Mouse (Mus musculus): ENCODE results near the gene Tox2.
A peak's percentile ranks its signal among the peaks of the same experiment; 100 is the strongest.

Gene Tox2

DNA sequence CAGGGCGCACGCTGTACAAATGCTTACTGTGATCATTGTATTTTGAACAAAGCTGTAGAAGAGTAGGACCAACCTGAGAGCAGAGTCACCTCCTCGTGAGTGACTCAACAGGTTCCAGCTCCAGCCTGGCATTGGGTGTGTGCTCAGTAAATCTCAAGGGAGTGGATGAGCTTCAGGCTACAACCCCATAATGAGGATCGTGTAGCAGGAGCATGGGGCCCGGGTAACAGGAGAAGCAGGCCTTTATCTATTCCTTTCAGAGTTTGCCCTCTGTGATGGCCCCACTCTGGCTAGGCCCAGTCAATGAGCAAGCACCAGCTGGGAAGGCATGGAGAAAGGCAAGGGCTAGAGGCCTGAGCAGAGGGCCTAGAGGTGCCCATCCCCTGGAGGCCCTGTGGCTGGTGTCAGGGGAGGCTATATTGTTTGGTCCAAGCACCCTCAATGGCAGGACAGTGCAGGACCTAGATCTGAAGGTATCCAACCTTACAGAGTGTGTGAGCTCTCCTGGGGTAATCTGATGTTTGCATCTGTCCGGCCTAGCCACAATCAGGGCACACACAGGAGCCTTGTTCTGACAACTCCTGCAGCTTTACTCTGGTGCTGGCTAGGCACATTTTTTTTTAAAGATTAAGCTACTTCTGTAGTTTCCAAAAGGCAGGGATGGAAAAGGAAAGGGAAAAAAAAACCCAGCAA, 58.6 kb downstream of the Tox2 start:
- no peak for DNase-seq

DNA sequence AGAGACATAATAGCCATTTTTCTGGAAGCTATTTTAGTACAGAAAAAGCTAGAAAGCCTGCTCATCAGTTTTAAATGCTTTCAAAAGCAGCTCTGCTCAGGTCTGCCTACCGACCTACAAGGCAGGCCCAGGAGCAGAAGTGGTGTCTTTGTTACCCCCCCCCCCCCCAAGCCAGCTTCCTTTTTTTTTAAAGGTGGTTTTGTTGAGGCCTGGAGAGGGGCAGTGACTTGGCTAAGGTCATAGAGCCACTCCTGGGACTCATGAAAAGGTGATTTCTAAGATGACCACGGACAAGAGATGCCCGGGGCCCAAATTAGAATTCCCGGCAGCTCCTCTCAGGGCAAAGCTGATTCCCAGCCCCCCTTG, 59.1 kb downstream of the Tox2 start:
- DNase-seq = no peak

DNA sequence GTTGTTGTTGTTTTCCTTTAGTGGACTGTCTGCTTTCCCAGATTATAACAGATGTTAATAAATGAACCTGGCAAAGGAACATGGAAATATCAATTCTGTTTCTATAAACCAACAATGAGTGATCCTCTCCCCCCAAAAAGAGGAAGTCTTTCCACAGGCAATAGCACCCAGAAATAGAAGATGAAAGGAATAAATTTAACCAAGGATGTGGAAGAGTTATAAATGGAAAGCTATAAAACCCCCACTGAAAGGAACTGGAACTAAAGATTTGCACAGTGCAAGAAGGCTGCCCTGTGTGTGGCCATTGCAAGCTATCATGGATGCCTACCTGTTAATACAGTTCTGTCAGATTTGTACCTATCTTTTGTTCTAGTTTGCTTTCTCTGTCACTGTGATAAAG, 64.2 kb downstream of the Tox2 start:
- DNase-seq = no peak

DNA sequence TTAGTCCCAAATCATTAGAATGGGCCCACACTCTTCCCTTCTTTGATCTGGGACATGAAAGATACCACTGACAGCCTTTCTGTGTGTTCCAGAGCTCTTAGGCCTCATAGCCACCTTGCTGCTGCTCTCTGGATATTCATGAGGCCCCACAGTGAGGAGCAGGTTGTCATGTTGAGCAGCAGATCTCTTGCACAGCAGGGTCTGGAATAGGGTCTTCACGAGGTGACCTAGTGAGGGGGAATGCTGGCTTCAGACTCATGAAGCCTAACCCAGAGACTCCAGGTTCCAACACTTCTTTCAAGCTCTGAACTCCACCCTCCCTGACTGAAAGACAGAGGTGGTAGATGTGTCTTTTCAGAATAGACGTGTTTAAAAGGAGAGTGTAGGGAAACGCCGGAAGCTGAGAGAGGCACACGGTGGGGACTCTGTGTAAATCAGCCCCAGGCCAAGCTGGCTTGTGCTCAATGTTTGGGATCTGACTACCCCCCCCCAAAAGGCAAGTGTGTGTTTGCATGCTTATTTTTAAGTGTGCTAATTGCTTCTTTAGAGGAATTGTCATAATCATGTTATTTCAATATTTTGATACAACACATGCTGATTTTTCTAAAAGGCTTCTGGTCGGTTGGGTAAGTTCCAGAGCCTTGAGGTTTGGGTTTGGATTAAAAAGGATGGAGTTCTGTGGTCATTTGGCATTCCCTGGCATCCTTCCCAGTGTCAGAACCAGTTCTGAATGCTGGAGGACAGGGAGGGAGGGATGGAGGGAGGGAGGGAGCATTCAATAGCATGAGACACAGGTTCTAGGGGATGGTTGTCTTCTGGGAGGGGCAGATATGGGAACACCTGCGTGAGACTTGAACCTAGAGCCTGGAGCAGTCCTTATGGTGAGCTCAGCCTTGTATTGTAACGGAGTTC, 68.9 kb downstream of the Tox2 start:
- no peak for DNase-seq

DNA sequence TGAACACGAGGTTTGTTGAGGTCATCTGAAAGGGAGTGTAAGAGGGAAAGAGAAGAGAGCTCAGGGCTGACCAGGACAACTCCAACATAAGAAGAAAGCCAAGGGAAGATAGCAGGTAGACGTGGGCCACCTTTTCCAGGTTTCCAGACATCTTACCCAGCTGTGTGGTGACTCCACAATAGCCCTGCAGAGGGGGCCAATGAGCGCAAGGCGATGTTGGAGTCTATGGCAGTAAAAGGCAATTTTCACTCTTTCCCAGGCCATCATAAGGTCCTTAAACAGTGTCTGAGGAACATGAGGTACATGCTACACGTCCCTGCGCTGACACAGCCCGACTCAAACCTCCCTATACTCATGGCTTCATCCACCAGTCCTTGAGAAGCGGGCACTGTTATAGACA, 70.9 kb downstream of the Tox2 start:
- no peak for DNase-seq

DNA sequence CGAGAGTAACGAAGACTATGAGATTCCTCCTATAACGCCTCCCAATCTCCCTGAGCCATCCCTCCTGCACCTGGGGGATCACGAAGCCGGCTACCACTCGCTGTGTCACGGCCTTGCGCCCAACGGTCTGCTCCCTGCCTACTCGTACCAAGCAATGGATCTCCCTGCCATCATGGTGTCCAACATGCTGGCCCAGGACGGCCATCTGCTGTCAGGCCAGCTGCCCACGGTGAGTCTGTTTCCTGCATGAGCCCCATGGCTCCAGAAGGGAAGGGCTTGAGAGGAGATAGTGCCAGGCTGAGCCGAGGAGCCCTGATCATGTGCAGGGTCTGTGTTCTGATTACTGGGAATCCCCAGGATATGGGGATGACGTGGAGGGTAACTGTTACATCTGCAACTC, 73.1 kb downstream of the Tox2 start:
- DNase-seq = no peak

DNA sequence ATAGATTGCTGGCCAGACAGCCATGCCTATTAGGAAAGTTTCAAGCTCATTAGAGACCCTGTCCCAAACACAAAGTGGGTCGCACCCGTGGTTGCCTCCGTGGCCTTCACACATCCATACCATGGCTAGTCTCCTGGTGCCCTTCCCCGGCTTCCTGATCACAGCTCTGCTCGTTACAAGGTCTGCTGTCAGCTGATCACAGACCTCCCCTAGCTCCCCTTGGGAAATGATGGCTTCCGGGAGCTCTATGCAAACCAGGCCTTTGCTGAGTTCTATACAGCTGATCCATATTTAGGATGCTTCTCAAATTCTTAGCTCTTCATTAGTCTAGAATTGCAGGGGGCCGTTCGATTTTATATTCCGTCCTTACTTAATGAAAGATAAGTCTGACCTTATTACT, 75.1 kb downstream of the Tox2 start:
- no peak for DNase-seq

DNA sequence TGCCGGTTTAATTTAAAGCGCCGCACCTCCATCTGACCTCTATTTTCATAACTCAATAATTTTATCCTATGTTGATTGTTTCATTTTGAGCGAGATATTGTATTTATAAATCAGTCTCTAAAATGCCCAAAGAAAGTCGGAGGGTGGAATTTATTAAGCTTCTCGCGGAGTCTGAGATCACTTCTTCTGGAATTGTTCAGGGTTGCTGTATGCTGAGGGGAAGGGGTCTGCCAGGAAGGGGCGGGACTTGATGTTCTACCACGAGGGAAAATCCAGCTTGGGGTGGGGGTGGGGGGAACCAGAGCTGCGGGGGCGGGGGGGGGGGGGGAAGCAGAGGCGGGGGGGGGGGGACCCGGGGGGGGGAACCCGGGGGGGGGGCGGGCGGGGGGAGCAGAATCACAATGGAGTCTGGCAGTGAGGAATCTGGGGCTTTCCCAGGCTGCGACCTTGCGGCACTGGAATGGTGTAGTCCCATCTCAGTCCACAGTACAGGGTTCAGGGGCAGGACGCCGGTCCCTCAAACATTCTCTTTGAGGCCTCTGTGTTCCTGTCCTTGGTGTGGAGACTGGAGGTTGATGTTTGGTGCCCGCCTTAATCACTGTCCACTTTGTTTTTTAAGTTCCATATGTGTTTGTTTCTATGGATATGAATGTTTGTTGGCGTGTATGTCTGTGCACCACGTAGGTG, 77.9 kb downstream of the Tox2 start:
- DNase-seq = no peak

DNA sequence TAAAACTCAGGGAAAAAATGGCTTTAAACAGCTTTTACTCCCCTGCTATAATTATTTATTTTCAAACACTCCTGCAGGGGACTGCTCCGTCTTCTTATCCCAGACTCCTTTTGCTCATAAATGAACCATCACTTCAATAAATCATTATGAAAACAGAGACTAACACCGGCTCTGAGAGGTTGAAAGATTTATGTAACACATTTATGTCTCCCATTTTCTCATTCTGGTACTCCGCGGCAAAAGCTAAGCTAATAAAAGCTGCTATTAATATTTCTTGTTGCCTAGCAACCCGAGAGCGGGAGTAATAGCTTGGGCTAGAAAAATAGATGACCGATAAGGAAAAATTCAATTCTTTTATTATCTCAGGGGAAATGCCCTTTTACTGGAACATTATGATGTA, 81.9 kb downstream of the Tox2 start:
- DNase-seq = no peak

DNA sequence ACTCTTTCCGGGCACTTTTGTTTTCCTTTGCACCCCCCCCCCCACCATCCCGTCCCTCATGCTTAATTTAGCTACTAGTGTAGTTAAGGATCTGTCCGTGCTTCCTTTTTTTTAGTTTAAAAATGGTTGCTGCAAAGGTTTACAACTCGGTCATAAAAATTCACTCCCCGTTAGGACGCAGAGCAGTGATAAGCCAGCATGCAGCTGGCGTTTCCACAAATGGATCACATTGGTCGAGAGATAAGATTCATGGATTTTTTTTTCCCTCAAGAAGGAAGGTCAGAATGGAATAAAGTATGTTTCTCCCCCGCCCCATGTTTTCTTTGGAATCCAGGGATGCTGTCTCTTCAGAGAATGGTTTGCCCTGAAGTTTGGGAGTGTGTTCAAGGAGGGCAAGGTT, 82.4 kb downstream of the Tox2 start:
- DNase-seq = no peak

DNA sequence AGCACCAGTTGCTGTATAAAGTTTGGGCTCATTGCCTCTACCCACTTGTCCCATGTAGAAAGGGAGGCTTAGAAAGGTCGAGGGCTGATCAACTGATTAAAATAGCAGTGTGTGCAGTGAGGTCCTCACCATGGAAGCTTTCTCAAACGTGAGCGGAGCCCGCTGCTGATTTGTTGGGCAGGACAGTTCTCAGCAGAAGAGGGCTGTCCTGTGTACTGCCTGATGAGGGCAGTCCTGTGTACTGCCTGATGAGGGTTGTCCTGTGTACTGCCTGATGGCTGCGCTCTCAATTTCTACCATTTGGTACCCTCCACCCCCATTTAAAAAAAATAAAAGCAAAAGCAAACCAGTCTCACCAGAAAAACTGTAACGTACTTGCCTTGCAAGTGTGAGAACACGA, 82.8 kb downstream of the Tox2 start:
- no peak for DNase-seq

DNA sequence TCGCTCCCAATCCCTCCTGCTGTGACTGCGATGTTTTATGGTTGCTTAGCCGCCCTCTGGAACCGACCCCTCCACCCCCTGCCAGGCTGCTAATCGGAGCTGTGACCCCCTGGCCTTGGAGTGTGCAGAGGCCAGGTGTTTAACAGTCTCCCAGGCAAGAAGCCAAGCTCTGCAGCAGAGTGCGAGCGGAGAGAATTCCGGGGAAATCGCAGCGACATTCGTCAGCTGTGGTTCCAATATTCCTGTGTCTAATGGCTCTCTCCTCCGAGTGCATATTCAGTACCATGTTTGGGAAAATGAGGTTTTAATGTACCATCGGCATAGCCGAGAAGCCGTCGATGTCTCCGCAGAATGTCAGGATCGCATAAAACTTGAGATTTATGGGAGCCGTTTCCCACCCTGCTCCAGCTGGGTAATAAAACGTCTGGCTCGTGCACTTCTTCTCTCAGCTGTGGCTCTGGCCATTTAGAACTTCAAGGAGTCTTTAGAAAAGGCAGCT, 86.0 kb downstream of the Tox2 start:
- DNase-seq = no peak

DNA sequence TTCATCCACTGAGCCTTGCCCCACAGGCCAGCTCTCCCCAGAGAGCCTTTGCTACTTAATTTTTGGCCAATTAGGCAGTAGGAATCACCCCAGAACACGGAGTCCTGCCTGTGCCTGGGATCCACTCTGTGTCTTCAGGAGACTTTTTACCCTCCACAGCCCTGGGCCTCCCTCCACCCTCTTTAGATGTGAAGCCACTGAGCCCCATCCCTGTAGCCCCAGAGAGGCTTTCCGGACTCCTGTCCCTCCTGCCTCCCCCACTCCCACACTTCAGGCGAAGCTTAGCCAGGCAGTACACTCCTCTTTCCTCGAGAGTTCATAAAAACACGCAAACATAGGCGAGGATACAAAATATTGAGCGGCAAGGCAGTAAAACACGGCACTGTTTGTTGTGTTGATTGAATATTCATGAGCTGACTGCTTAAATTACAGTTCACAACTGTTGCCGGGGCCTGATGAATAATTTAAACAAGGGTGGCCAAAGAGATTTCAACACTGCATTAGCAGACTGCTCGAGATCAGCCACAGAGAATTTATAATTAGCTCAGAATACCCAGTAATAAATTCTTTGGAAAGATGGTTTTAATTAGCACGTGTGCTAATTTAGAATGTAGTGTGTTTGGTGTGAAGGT, 94.2 kb downstream of the Tox2 start:
- DNase-seq = no peak

DNA sequence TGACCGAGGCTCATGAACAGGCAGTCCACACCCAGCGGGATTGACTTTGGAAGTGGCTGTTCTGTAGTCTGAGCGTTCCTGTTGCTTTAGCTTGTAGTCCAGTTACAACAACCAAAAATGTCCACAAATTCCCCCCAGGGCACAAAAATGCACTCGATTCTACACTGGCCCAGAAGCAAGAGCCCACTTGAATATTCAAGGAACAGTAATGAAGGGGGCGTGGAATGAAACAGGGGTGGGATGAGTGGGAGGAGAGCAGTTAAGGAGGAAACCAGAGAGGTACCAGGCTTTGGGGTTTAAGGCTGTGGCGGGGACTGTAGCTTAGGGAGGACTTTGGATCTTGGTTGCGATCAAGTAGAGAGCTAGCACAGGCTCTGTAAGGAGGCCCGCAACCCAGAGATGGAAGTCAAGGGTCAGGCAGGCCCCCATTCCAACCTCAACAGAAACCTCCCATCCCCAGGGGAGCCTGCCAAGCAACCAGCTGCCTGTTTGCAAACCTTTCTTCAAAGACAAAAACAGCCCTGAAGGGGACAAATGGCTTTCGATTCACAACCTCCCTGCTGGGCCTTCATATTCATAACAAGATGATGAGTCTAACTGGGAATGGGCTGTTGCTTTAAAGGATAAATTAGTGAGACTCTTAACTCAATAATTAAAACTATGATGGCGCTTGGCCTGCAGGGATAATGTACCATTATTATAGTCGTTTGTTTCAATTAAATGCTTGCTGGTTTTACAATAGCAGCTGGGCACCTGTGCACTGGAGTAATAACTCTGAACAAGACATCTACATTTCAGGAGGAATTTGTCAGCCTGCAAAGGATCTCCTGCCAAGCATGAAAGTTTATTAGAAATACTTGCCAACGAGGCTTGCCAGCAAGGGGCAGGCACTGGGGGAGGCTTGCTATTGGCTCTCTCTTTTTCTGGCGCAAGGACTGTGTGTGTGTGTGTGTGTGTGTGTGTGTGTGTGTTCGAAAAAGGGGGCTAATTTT, 97.4 kb downstream of the Tox2 start:
- peak; percentile 35 for DNase-seq

DNA sequence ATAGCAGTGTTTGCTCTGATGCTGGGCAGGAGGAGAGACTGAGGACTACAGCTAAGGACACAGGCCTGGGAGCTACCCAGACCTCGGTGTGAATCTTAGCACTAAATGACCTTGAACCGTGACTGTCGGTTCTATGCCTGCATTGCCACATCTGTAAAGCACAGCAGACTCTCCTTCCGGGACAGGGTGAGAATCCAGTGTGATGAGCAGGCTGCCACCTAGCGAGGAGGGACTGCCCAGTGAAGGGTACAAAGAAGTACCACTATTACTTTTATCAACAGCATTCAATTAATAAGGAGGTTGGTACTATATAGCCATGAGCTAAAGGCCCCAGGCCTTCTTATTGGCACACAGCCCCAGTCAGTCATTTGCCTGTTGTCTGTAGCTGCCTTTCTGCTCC, 98.7 kb downstream of the Tox2 start:
- DNase-seq = no peak

DNA sequence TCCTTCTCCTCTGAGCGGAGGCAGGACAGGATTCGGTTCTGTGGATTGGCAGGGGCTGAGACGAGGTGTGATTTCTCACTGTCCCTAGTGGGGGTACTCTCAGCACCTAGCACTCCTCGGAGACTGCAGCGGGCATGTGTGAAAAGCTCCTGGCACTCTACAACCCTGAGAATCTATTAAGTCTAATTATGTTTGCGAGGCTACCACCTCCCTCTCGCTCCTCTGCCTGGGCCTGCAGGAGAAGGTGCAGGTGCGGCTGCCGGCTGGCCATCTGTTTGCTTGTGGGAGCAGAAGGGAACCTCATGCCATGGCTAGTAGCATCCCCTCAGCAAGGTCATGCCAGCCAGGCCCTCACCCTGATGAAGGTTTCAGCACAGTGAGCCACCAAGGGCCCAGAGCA, 100.1 kb downstream of the Tox2 start:
- no peak for DNase-seq

DNA sequence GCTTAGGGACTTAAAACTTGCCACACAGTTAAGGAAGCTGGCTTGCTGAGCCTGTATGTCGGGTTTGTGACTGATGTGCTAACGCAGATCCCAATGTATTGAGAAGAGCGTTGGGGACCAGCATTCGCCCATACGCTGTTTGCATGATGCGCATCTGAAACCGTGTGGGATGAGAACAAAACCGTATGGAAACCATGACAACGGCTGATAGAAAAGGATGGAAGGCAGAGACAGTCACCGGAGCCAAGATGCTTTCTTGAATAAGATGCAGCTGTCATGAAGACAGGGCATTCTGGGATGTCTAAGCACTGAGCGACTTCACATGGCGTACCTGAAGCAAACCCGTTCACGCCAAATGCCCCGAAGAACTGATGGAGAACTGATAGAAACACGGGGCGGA, 106.5 kb downstream of the Tox2 start:
- DNase-seq = no peak

DNA sequence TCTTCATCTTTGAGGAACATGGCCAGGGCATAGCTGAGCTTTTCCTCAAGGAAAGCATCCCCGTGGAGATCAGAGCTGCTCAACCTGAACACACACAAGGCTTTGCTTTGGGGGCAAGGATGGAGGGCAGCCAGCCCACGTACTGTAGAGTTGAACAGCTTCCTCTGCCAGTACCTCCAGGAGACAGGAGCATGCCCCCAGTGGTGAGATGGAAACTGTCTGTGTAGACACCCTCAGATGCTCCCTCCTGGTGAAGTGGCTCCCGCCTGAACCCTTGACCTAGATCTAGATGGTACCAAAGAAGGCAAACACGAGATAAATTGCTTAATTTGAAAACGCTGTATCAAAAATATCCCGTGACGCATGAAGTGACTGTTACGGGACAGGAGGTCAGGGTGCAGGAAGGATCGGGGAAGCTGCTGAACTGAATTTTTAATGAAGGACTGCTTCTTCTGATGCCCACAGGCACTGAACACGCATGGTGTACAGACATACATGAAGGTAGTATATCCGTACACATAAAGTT, 107.3 kb downstream of the Tox2 start:
- no peak for DNase-seq

DNA sequence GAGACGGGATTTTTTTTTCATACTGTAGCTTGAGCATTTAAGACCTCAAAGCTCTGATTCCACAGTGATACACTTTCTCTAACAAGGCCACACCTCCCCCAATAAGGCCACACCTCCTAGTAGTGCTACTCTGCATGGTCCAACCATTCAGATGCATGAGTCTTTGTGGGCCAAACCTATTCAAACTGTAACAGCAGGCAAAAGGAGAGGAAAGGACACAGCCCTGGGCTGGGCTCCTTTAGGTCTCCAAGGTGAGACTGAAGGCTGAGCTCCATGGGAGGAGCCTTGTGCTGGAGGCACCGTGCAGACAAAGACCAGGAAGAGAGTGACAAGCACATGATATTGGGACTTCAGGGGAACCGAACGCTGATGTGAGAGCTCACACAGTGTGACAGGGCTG, 114.4 kb downstream of the Tox2 start:
- no peak for DNase-seq

DNA sequence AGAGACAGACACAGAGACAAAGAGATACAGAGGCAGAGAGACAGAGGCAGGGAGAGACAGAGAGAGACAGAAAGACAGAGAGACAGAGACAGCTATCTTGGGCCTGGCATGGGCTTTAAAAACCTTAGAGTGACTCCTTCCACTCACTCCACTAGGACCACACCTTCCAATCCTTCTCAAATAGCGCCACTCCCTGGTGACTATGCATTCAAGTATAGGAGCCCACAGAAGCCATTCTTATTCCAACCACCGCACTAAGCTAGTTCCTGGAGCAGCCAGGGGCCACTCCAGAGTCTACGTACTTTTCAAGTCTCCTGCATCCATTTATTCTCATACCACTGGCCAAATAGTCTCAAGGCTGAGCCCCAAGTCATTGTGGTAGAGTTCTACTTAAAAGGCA, 115.9 kb downstream of the Tox2 start:
- DNase-seq = no peak

DNA sequence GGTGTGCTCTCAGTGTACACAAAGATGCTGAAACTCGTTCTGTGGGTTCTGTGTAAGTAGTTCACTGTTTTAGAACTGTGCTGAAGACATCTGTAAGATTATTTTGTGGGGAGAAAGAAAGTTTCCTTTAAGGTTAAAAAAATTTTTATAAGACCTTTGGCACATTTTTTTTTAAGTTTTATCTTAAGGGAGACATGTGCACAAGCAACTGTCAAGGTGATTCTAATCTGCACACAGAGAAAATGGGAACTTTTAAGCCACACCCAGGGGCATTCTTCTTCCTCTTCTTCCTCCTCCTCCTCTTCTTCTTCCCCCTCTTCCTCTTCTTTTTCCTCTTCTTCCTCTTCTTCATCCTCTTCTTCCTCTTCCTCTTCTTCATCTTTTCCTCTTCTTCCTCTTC, 120.2 kb downstream of the Tox2 start:
- no peak for DNase-seq

DNA sequence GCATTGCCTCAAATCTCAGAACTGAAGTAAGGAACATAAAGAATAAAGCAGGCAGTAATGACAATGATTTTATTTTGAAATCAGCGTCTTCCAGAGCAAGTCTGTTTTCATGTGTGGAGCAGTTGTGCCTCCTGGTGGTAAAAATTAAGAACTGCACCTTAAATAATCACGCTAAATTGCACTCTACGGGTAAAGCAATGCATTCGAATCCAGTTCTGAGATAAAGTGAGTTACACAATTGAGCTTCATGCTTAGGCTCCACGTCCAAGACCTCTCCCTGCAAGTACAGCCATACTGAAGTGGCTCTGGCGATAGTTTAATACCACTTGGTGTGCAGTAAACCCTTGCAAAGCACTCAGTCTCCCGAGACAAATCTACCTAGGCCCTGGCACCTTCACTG, 127.8 kb downstream of the Tox2 start:
- DNase-seq = peak; percentile 40
